Mouse (Mus musculus) left cerebral cortex, adult 11 months (tissue): ENCODE data around the gene Pf4.

Experiments used
- DNase-seq: peaks from one replicate; pipeline ENCODE4 v3.0.0; 2022; ENCODE audit warnings: low spot score

Pf4 gene

GRCm38 (mm10) chr5:90771880-90772653 is at the start of gene Pf4:
Gene Pf4, plus strand, starts transcription at chr5:90772435.
- no peak for DNase-seq

DNA sequence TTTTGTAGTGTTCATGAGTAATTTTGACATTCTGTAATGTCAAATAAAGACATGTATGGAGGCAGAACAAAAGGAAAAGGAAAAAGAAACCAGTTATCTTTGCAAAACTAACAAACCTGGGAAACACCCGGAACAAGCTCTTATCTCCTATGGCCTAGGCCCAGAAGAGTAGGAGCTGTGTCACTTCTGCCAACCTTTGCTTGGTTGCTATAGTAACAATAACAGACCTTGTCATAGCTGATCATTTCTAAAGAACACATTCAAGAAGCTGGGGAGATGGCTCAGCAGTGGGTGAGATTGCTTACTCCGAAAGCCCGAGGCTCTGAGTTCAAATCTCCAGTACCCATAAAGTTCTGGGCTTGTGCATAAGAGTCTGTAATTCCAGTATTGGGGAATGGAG is 49.6 kb upstream of the Pf4 start:
- no peak for DNase-seq

DNA sequence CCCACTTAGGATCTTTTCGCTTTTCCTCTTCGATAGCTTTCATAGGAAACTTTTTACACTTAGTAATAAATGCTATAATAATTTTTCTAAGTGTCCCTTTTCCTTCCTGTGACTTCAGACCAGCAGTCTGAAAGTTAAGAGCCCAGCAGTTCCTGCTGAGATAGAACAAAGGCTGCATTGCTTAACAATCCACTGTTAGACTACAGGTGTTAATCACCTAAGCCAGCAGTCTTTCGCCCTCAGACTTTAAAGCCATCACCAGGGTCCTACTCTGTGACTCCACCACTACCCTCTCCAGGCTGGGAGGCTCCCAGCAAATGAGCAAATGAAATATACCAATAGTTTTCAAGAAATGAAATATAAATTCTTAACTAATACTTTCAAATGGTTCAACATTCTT is 44.0 kb upstream of the Pf4 start:
- DNase-seq: no peak

DNA sequence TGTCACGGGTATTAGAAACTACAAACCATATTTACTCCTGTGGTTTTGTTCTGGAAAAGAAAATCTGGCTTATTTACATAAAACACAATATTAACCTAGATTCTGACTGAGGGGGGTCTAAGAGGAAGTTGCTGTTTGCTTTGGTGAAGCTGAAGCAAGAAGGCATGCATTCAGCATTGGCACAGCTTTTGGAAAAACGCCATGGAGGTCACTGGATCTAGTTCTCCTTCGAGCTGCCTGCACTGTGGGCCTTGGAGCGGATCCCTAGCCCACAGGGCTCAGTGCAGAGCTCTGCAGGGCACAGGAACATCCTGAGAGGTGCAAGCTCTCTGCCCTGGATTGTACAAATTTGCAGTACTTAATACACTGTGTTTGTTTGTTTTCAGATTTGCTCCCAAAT is 40.8 kb upstream of the Pf4 start:
- DNase-seq: no peak

DNA sequence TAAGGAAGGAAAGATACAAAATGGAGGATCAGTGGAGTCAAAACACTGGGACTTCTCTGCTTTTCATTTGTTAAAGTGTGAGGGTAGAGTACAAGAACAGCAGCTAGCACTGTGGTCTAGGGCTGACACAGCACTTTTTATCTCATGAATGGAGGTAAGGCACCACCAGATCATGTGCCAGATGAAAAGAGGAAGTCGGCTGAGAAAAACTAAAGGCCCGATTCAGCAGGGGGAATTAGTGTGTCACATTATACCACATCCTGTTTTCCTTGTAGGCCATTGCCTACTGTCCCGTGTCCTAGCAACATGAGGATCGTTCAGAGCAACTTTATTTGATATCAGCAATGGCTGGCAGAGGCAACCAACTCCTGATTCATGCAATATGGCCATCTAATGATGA is 30.2 kb upstream of the Pf4 start:
- DNase-seq: no peak

DNA sequence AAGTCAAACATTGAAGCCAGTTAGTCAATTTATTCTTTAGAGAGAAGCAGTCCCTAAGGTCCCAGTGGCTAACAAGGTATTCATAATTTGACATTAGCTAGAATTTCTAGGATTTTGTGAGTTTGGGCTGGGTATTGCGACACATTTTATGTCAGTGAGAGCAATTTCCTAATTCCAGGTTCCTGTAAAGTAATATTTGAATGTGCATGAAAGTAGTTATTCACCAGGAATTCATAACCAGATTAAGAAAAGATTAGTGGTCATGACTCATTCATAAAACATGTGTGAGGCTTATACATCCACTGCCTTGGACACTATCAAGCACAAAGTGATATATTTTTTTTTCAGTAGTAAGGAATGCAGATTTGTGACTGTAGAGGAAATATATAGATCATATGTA is 18.3 kb upstream of the Pf4 start:
- DNase-seq: no peak

GRCm38 (mm10) chr5:90758020-90758605 is 14.1 kb upstream of the Pf4 start:
- DNase-seq: no peak

GRCm38 (mm10) chr5:90759077-90760065 is 12.9 kb upstream of the Pf4 start, which contains the start of gene Cxcl5:
Gene Cxcl5, plus strand, starts transcription at chr5:90759360.
- DNase-seq: no peak

DNA sequence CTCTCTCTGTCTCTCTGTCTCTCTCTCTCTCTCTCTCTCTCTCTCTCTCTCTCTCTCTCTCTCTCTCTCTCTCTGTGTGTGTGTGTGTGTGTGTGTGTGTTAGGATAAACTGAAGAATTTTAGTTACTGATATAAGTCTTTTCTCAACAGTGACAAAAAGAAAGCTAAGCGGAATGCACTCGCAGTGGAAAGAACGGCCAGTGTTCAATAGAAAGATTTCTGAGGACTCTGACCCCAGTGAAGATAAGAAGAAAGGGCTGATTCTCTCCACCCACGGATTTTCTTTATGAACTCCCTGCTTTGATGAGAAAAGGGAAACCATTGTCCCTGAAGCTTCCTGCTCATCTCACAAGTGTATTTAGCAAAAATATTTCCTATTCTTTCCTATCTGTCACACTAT is 11.9 kb upstream of the Pf4 start:
- DNase-seq: no peak

GRCm38 (mm10) chr5:90760844-90761243 is 11.4 kb upstream of the Pf4 start:
- no peak for DNase-seq

GRCm38 (mm10) chr5:90761834-90762233 is 10.4 kb upstream of the Pf4 start:
- no peak for DNase-seq

- DNase-seq: no peak
Observed at GRCm38 (mm10) chr5:90763912-90764665, 8.1 kb upstream of the Pf4 start.

GRCm38 (mm10) chr5:90765821-90766606 is 6.2 kb upstream of the Pf4 start:
- no peak for DNase-seq

DNA sequence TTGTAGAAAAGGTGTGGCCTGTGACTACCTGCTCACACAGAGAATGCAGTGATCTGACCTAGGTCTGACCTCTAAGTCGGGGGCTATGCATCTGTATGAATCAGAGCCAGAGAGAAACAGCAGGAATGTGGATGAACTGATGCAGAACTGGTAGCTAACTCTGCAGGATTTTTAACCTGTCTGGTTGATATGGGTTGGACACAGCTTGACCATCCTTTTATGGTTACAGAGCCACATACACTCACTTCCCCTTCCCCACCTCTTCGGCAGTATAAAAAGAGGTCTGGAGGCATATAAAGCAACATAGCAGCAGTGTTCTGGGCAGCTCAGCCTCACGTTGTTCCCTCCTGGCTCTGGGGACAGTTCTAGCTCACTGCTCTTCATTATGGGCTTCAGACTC is 4.0 kb upstream of the Pf4 start, which contains the start of gene Ppbp:
Ppbp (plus strand) TSS at position 301 of the 400 bp plus-strand sequence.
- DNase-seq: no peak

- DNase-seq: no peak
Observed at GRCm38 (mm10) chr5:90771369-90771768, 866 bp upstream of the Pf4 start.

GRCm38 (mm10) chr5:90775562-90775961 is 3.3 kb downstream of the Pf4 start:
- DNase-seq: no peak

- DNase-seq: no peak
Observed at GRCm38 (mm10) chr5:90777621-90778020, 5.4 kb downstream of the Pf4 start.

GRCm38 (mm10) chr5:90778856-90779255 is 6.6 kb downstream of the Pf4 start:
- no peak for DNase-seq

DNA sequence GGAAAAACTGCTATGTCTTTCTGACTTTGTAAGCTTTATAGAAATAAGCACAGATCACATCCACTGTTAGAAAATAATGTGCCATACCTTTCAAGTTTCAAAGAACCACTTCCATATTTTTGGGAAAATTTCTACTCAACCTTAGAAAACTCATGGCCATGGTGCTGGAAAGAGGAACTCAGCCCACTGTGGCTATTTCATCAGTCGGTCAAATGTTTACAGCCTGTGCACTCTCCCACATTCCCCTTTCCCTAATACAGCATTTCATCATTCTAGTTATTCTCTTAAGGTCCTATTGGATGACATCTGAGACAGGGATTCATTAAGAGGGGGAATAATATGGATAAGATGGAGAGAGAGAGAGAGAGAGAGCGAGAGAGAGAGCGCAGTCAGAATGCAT is 11.5 kb downstream of the Pf4 start:
- DNase-seq: no peak

DNA sequence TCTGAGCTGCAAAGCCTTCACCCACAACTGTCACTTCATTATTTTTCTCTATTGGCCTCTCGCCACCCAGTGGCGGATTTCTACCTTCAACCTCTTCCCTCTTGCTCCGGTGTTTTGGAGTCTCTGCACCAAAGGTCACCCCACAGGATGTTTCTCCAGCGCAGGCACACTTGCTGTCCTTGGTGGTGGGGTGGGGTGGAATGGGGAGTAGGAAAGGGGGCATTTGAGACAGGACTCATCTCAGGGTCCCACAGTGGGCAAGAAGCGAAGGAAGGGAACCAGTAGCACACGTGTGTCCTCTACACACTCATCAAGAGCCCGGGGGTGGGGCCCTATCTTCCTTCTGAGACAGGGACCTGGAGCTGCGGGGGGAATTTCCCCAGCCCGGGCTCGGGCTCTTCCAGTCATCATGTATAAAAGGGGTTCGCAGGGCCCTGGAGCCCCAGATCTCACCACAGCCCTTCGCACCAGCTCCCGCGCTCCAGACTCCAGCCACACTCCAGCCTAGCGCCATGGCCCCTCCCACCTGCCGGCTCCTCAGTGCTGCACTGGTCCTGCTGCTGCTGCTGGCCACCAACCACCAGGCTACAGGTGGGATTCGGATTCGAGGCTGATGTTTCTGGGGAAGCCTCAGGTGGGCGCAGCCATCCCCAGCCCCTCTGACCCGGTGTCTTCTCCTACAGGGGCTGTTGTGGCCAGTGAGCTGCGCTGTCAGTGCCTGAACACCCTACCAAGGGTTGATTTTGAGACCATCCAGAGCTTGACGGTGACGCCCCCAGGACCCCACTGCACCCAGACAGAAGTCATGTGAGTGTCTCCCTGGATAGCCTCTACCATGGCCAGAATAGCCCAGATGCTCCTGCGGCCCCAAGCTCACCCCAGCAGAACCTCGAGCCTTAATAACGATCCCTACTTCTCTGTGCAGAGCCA is 13.7 kb downstream of the Pf4 start, which contains the start of gene Cxcl3:
Cxcl3 (plus strand) TSS at position 445 of the 930 bp plus-strand sequence.
- no peak for DNase-seq
